Mouse (Mus musculus) urinary bladder, postnatal 10 days (tissue): ENCODE measurements at regions not wholly inside any gene's neighbourhood (a gene's known extent, or its start where the extent isn't known, plus 50 kb on each side); places are given as distances from the start of the nearest gene placed in this dataset.

ENCODE experiments used
- DNase-seq: peaks from one replicate; pipeline ENCODE4 v3.0.0; 2022; ENCODE audit warnings: low spot score

DNA sequence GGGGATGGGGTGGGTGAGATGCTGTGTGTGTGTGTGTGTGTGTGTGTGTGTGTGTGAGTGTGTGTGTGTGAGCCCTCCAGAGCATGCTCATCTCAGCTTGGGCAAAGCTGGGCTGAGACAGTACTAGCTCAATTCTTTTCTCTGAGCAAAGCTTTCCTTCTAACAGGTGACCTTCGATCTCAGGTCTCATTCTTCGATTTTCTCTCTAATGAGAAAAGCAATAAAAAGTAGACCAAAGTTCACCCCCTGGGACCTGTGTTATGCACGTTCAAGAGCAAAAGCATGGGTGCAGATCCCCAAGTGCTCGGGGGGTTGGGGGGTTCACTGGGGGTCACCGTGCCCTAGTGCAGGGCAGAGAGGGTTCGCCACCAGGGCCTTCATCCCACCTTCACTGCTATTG is 103.1 kb upstream of the Slc22a12 start:
- DNase-seq, result no peak

DNA sequence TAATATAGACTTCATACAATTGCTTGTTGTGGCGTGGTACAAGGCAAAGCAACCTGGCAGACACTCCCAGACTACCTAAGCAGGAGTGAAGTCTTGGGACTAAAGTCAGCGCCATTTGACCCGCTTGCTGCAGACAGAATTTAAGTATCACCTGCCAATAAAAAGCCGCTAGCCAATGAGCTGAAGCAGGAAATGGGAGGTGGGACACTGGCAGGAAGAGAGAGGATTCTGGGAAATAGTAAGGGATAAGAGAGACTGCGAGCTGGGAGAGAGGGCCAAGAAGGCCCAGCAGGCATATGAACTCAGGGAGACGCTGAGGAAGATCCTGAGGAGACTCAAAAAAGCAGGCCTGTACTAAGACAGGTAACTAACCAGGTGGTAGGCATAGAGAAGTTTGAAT is 102.0 kb upstream of the Slc22a12 start:
- no peak for DNase-seq

DNA sequence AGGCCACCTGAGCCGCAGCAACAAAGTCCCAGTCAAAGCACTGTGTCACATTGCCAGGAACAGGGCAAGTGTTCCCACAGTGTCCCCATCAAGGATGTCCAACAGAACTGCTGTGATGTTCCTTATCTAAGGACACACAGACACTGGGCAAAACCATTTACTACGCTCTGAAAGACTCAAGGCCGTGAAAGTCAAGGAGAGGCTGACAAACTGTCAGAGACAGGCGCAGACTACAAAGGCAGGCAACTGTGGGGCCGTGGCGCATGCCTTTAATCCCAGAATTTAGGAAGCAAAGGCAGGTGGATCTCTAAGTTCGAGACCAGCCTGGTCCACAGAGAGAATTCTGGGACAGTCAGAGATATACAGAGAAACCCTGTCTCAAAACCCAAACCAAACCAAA is 96.8 kb upstream of the Slc22a12 start:
- no peak for DNase-seq

DNA sequence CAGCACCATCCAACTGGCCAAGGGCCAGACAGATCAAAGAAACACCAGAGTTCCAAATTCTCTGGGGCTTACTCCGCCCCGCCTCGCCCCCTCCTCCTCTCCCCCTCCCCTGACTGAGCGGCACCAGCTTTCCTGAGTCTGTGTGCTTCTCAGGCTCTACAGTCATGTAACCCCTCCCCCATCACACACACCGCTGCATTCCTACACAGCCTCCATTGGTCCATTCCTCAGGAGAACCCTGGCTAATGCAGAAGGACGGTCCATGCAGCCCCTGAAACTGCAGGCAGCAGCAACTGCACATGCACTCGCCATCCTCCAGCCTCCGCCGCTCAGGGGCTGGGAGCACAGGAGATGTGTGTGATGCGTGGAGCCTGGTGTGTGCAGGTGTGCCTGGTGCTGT is 90.6 kb upstream of the Slc22a12 start:
- no peak for DNase-seq

DNA sequence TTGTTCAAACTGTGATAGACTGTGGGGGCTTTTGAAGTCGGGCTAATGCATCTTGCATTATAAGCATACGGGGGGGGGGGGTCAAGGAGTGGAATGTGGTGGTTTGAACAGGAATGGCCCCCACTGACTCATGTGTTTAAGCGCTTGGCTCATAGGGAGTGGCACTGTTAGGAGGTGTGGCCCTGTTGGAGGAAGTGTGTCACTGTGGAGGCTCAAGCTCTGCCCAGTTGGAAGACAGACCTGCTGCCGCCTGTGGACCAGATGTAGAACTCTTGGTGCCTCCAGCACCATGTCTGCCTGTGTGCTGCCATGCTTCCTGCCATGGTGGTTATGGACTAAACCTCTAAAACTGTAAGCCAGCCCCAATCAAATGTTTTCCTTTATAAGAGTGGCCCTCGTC is 89.0 kb upstream of the Slc22a12 start:
- DNase-seq, result no peak

DNA sequence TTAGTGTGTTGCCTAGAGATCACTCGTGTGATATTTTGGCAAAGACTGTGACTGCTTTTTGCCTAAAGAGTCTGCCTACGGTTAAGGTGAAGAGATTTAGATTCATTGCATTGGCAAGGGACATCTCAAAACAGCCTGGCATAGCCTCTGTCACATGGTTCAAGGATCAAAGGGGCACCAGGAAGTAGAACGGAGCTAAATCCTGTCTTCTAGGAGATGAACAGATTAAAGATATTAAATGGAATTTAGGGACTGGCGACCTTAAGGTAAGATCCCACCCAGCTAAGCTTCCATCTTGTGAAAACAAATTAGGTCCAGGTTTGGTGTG is 87.7 kb upstream of the Slc22a12 start:
- DNase-seq, result no peak

DNA sequence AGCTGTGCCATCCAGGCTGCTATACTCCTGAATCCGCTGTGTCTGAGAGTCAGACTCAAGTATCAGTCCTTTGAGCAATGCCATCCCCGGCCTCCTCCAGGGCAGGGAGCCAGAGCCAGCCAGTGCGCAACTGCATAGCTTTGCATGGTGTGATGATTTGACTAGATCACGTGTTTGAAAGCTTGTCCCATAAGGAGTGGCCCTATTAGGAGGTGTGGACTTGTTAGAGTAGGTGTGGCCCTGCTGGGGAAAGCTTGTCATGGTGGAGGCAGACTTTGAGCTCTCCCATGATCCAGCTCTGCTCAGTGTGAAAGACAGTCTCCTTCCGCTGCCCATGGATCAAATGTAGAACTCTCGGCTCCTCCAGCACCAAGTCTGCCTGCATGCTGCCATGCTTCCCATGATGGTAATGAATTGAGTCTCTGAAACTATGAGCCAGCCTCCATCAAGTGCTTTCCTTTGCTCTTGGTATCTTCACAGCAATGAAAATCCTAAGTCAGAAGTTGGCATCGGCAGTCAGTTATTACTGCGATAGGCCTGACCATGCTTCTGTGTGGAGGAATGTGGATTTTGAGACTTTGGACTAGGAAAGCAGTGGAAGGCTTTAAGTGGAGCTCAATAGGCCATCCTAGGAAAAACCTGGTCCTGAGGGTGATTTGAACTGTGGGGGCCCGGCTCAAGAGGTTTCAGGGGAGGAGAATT is 87.2 kb upstream of the Slc22a12 start:
- no peak for DNase-seq

DNA sequence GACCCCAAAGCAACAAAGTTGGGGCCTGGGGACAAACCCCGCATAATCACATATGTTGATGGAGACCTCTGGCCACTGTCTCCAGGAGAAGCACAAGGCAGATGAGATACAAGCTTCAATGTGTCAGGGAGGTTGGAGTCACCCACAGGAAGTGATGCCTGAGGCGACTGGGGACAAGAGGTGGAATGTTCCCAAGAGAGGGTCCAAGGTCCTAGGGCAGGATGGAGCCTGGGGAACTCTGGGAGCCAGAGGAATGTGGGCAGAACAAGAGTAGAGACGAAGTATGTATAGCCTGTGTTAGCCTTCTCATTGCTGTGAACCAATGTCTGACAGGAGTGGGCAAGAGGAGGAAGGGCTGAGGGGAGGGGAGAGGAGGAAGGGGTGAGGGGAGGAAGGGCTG is 82.7 kb upstream of the Slc22a12 start:
- no peak for DNase-seq

DNA sequence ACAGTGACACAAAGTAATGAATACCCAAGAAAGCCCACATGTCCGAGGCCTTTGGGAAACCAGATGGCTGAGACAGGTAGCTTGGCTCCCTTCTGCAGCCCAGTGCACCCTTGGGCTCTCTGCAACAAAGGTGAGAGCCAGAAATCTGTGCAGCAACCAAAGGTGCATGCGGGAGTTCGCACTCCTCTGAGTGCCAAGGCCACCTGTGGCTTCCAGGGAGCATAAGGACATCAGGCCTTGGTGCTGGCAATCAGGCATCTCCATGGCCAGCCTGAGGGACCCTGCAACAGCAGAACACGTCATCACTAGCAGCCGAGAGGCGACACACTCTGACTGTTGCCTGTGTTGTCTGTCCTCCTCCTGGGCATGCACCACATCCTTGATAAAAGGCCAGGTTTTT is 78.2 kb upstream of the Slc22a12 start:
- no peak for DNase-seq

DNA sequence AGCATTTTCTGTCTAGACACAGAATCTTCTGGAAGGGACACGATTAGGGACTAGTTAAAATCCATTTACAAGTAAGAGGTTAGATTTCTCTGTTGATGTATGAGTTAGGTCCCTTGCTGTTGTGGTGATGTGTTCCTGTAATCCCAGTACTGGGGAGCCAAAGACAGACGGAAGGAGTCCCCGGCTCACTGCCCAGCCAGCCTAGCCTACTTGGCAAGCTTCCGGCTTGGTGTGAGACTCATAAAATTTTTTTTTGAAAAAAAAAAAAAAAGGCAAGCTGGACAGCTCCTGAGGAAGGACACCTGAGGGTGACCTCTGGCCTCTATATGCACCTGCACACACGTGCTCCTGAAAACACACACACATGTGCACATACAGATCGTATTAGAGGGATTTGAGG is 76.7 kb upstream of the Slc22a12 start:
- DNase-seq, result no peak

DNA sequence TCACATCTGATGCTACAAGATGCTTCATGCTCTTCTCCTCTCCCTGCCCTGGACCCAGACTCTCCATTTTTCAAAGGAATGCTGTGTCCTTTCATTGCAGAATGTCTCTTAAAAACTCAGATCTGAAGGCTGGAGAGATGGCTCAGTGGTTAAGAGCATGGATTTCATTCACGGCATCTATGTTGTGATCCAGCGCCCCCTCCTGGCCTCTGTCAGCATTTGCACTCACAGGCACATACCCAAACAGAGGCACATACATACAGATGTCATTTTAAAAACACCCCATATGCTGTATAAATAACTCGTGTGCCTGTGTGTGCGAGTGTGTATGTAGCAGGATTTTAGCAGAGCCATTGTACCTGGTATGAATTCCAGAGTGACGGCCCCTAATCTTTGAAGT is 73.8 kb upstream of the Slc22a12 start:
- no peak for DNase-seq

DNA sequence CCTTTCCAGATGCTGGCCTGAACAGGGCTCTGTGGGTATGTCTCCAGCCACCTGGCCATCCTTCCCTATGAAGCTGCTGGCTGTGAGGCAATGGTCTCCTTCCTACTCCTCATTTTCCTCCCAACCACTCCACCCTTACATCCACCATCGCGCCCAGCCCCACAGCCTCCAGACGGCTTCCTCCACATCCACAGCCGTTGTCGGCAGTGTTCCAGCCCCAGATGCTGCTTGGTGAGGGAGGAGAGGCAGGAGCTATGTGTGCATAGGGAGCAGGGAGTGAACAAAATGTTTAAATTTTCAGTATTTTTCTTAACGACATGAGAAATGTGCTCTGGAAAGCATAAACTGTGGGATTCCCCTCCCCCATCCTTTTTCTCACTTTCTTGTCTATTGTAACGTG is 69.6 kb upstream of the Slc22a12 start:
- DNase-seq, result no peak

DNA sequence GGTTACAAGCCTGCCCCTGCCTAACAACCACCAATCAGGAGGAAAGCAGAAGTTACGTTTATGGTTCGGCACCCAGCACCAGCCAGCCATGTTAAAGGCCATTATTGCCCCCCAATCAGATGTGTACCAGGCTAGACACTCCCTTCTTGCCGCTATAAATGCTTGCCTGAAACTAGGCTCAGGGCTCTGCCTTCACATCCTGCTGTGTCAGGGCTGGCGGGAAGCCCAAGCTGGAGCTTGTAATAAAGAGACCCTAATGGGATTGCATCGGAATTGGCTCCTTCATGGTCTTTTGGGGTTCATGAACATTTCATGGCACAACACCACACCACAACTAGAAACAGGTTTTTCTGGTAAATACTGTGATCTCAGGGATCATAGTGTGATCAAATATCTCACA is 69.1 kb upstream of the Slc22a12 start:
- DNase-seq, result no peak

DNA sequence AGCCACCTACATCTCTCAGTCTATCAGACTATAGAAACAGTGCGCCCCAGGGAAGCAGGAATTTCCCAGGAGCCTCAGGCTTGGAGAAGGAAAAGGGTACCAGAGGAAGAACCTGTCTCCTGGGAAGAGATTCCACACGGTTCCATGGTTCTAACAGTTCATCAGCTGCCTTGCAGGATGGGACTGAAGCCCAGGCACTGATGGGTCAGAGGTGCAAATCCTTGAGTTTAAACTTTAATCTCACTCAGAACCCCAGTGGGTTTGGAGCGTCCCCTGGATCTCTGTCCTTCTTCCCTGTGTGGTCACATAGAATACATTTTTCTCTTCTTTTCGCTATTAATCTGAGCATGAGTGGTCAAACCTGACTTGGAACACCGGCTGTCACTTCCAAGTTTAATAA is 67.9 kb upstream of the Slc22a12 start:
- DNase-seq, result no peak

DNA sequence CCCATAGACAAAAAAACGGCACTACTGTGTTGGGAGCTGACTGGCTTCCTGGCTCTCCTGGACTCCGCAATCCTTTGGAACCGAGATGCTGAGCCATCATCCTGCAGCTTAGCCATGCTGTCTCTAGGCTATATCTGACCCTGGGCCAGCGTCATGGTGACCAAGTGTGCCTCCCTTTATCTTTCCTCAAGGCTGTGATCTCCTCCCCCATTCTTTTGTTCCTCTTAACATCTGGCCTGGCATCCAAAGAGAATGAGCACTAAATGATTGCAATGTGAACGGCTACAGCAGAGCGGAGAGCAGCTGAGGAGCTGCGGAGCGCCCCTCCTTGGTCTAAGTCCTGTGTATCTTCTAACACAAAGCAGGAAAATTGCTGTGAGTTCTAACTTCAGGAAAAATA is 67.2 kb upstream of the Slc22a12 start:
- DNase-seq, result no peak

DNA sequence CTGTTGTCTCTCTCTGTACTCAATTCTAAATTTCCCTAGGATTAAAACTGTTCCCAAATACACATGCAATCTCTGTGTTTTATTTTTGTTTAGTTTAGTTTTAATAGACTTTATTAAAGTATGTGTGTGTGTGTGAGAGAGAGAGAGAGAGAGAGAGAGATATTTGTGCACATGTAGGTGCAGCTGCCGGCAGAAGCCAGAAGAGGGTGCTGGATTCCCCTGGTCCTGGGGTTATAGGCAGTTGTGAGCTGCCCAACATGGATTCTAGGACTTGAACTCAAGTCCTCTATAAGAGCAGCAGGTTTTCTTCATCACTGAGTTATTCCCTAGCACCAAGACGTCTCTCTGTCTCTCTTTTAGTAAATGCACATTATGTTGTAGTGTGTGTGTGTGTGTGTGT is 64.7 kb upstream of the Slc22a12 start:
- DNase-seq, result no peak

DNA sequence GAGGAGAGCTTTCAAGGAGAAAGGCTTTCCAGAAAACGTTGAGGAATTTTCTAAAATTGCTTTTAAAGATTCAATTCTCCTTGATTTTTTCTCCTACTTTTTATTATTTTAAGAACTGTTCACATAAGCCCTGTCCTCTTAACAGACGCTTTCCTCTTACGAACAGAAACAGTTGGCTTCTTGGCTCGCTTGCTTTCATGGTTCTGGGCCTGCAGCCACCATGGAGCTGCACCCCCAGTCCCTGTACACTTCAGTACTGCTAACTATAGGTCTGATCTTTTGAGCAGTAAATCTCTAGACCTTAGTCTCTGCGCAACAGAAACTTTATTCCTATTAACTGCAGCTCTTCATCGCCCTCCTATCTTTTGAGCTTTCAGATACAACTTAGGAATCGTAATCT is 63.8 kb upstream of the Slc22a12 start:
- DNase-seq, result no peak

DNA sequence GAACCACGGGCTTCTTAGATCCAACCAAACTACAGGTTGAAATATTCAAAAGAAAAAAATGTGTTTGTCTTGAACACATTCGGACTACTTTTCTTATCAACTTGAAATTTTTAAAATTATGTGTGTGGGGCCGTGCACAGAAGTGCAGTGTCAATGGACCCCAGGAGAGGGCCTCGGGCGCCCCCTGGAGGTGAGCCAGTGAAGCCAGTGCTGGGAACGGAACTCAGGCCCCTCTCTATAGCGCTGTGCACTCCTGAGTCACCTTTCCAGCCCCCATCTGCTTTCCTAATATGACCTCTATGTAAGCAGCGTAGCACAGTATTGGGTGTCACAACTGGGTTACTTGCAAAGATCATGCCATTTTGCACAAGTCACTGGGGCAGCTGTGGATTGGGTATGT is 61.9 kb upstream of the Slc22a12 start:
- DNase-seq, result no peak

DNA sequence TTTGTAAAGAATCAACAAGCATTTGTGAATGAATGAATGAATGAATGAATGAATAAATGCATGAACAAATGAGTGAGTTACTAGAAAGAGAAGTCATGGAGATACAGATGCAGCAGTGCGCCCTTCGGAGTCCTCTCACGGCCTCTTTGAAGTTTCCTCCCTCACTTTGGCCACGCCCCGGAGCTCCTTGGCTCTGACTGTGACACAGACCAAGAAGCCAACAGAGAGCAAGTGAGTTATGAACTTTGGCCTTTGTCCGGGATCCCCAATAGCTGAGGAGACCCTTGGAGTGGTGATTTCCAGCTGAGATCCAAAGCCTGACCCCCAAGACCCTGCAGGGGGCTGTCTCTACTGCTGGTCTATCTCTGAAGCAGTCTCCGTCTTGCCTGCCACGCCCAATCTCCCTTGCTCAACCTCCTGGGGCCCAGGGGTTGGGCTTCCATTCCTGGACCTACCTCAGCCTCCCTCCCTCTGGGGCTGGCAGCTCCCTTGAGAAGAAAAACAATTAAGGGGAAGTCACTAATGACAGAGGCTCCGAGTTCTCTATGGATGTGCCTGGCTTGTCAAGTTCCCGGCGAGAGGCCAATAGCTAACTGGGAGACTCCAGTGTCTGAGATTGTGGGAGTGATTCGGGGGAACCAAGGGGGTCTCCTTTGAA is 58.2 kb upstream of the Slc22a12 start:
- no peak for DNase-seq

DNA sequence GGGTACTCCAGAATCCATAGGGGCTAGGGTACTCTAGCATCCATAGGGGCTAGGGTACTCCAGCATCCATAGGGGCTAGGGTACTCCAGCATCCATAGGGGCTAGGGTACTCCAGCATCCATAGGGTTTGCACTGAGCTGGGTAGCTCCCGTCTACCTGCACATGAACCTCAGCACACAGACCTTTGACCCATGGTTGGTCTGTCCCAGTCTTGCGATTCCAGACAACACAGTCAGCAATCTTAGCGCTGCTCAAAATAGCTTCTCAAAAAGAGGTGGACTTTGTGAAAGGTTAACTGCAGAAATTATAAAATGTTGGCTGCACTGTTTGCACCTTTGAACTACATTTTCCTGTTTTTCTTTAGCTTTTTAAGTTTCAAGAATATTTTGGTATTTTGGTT is 56.4 kb upstream of the Slc22a12 start:
- DNase-seq, result no peak

DNA sequence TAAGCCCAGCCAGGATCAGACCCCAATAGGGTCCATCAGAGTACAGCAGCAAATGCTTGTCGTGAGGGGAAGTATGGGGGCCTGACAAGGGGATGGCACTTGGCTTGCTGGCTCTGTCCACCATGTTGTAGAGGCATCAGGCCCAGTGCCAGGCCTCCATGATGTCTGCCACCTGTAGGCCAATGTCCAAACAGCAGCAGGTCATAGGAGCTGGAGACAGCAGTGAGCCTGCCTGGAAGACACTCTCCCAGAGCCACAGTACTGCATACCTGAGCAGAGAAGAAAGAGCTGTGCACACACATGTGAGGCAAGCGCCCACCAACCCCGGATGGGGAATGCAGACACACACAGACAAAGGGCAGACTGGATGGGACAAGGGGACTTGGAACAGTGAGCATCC is 55.4 kb upstream of the Slc22a12 start:
- DNase-seq, result no peak

DNA sequence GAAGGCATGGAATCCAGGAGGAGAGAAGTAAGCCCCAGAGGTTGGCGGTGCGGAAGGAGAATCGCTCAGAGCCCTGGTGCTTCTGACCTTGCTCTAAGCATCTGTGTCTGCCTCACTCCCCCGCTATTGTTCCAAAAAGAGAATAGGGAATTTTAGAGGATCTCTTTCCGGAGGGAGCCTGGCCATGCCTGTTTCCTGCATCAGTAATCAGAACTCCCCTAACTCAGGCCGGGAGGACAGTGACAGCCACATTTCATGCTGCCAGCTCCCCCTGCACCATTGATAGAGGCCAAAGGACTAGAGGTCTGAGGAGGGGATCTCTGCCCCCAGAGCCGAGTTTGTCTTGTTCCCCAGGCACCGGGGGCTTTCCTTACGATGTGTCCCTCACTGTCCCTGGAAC is 53.0 kb upstream of the Slc22a12 start:
- no peak for DNase-seq
